ENCODE assay signal across 8 mouse cellular contexts in genomic region chr13:45964331-45964852, GRCm38 (mm10). TPM values are rescaled to one million over a fixed set of nuclear protein-coding genes. Genes with fewer than 3 reads are reported as not detected.
A peak's percentile ranks its signal among the peaks of the same experiment; 100 is the strongest.
DNase-seq lines count a peak whose midpoint lies in the region; ATAC-seq and TF ChIP-seq lines count a peak whose summit lies in the region.

No protein-coding gene starts in this region.

- H3K4me2 ChIP-seq in CH12.LX (ENCODE audit: insufficient read depth, low read depth, poor library complexity, severe bottlenecking): peak overlapping the region; percentile 19; the same call in 1 of the 2 replicates
- H3K4me2 ChIP-seq in embryonic facial prominence, embryonic 15.5 days (replicated peaks): peak overlapping the region; percentile 93
- H3K4me2 ChIP-seq in heart, postnatal 0 days (ENCODE audit: low read depth, low read length): peak overlapping the region; percentile 95

- in situ Hi-C loops in CH12.LX (cut with MboI; ENCODE audit: low pct_ligation_motif_present, low pct_unique_long_range_greater_than_20kb, low sequenced_read_pairs): loop anchor here (10.0 to 25.0 kb wide), 2 partner anchors 100 to 277 kb away; no protein-coding TSS in a partner anchor

- peaks cover 8 to 50% of the 10 kb centered on the region in 2 experiments for H3K4me1 ChIP-seq in CH12.LX (ENCODE audit: control insufficient read depth in 1 of 2, insufficient read depth in 2 of 2)
- peaks cover 42% of the 10 kb centered on the region for H3K4me1 ChIP-seq in embryonic facial prominence, embryonic 15.5 days
- H3K4me1 ChIP-seq in heart, postnatal 0 days (ENCODE audit: control insufficient read depth, insufficient read depth): peaks cover 32% of the 10 kb centered on the region

- no peak for TF ChIP-seq RAD21 in CH12.LX (IDR thresholded peaks at IDR 0.05; ENCODE audit: low read depth, low read length)

- no peak for TF ChIP-seq CTCF in CH12.LX (conservative IDR thresholded peaks at IDR 0.05 in 1 of 2, IDR thresholded peaks at IDR 0.05 in 1 of 2; ENCODE audit: low read depth in 2 of 2, low read length in 2 of 2)
- TF ChIP-seq CTCF in heart, postnatal 0 days (IDR thresholded peaks at IDR 0.05; ENCODE audit: low read depth): no peak

- peak; percentile 35; the same call in 1 of the 2 replicates for ATAC-seq in embryonic facial prominence, embryonic 15.5 days (ENCODE audit: insufficient number of reproducible peaks, low FRiP score, low TSS enrichment, low read depth)
- peak; percentile 24 for ATAC-seq in heart, postnatal 0 days (ENCODE audit: insufficient read depth, low read depth)
- ATAC-seq in granulocyte monocyte progenitor cell, adult 5-6 weeks (replicated peaks; ENCODE audit: poor library complexity, severe bottlenecking): no peak

- peak overlapping the region; percentile 83 to 99 (median 84) for H3K4me3 ChIP-seq in CH12.LX (replicated peaks in 1 of 3; ENCODE audit: low read depth in 2 of 3, low read length in 2 of 3, poor library complexity in 1 of 3)
- H3K4me3 ChIP-seq in embryonic facial prominence, embryonic 15.5 days (replicated peaks): peak overlapping the region; percentile 87
- H3K4me3 ChIP-seq in heart, postnatal 0 days (ENCODE audit: low read depth, low read length): peak overlapping the region; percentile 69

- TF ChIP-seq EP300 in CH12.LX (IDR thresholded peaks at IDR 0.05; ENCODE audit: low read length): no peak
- no peak for TF ChIP-seq EP300 in heart, postnatal 0 days (IDR thresholded peaks at IDR 0.05; ENCODE audit: low read depth)

- TF ChIP-seq POLR2A in CH12.LX (IDR thresholded peaks at IDR 0.05; ENCODE audit: low read depth, low read length): no peak

- peak overlapping the region; percentile 69 for H3K27ac ChIP-seq in CH12.LX (ENCODE audit: insufficient read depth, low read depth)
- H3K27ac ChIP-seq in embryonic facial prominence, embryonic 15.5 days (replicated peaks): peak overlapping the region; percentile 94
- peak overlapping the region; percentile 92 for H3K27ac ChIP-seq in heart, postnatal 0 days (ENCODE audit: low read depth)

- H3K79me2 ChIP-seq in CH12.LX (replicated peaks; ENCODE audit: control insufficient read depth, extremely low read depth, insufficient read depth, poor library complexity, severe bottlenecking): peaks cover 48% of the 10 kb centered on the region

- H3K36me3 ChIP-seq in CH12.LX (replicated peaks in 1 of 2; ENCODE audit: control insufficient read depth in 1 of 2, insufficient read depth in 1 of 2, low read length in 1 of 2): peaks cover 0 to 5% of the 10 kb centered on the region in 2 experiments
- H3K36me3 ChIP-seq in embryonic facial prominence, embryonic 15.5 days: no peaks in the 10 kb centered on the region
- H3K36me3 ChIP-seq in heart, postnatal 0 days (replicated peaks; ENCODE audit: control insufficient read depth, insufficient read depth, low read length): no peaks in the 10 kb centered on the region

- no peaks in the 10 kb centered on the region for H3K27me3 ChIP-seq in CH12.LX (replicated peaks)
- no peaks in the 10 kb centered on the region for H3K27me3 ChIP-seq in embryonic facial prominence, embryonic 15.5 days
- H3K27me3 ChIP-seq in heart, postnatal 0 days (ENCODE audit: control insufficient read depth, insufficient read depth, low read length): no peaks in the 10 kb centered on the region

- no peak for DNase-seq in CH12.LX (ENCODE audit: extremely low read depth)
- peak; percentile 58 to 62 for DNase-seq in adrenal gland, adult 18-20 months (ENCODE audit: low spot score in 2 of 2)
- DNase-seq in heart, postnatal 0 days (ENCODE audit: low spot score): peak; percentile 36
- peak; percentile 49 to 60 for DNase-seq in layer of hippocampus, postnatal 25 days (ENCODE audit: extremely low spot score in 1 of 2, low spot score in 1 of 2)
- DNase-seq in lung, postnatal 25 days (ENCODE audit: low spot score): peak; percentile 45
- DNase-seq in right cerebral cortex, postnatal 10 days (ENCODE audit: low spot score in 2 of 2): peak; percentile 77 to 78

- WGBS in embryonic facial prominence, embryonic 15.5 days: 1% methylated on average over 20 of the region's 39 CpGs
- 0% methylated on average over 13 of the region's 39 CpGs for WGBS in heart, postnatal 0 days

- dilution Hi-C loops in CH12.LX (cut with MboI; ENCODE audit: extremely low pct_ligation_motif_present, extremely low pct_unique_long_range_greater_than_20kb, low sequenced_read_pairs): no loop called here

- no peaks in the 10 kb centered on the region for H3K9me3 ChIP-seq in CH12.LX (replicated peaks; ENCODE audit: low read length)
- no peaks in the 10 kb centered on the region for H3K9me3 ChIP-seq in embryonic facial prominence, embryonic 15.5 days (replicated peaks)
- H3K9me3 ChIP-seq in heart, postnatal 0 days (replicated peaks; ENCODE audit: control insufficient read depth, low read length): no peaks in the 10 kb centered on the region

- H3K9ac ChIP-seq in CH12.LX (ENCODE audit: insufficient read depth, low read depth): peak overlapping the region; percentile 88
- peak overlapping the region; percentile 90 for H3K9ac ChIP-seq in embryonic facial prominence, embryonic 15.5 days
- peak overlapping the region; percentile 87 for H3K9ac ChIP-seq in heart, postnatal 0 days (replicated peaks; ENCODE audit: low read depth, low read length)

TF ChIP-seq in CH12.LX, 34 proteins besides CTCF, POLR2A, EP300 and RAD21:
- TF ChIP-seq ZKSCAN1 (IDR thresholded peaks at IDR 0.05; ENCODE audit: borderline replicate concordance, low read depth, low read length) (no peak), MYC (IDR thresholded peaks at IDR 0.05; ENCODE audit: low read depth, low read length) (no peak), E2F4 (IDR thresholded peaks at IDR 0.05; ENCODE audit: insufficient replicate concordance, low read depth, low read length) (no peak), USF2 (conservative IDR thresholded peaks at IDR 0.05; ENCODE audit: low read depth, low read length) (no peak), ETS1 (conservative IDR thresholded peaks at IDR 0.05; ENCODE audit: low read depth, low read length) (no peak), BHLHE40 (IDR thresholded peaks at IDR 0.05; ENCODE audit: low read depth, low read length) (no peak), ELF1 (IDR thresholded peaks at IDR 0.05; ENCODE audit: low read depth, low read length) (no peak), MEF2A (IDR thresholded peaks at IDR 0.05; ENCODE audit: borderline replicate concordance, low read depth, low read length) (0 out of 2 replicates have a peak, but pooled peaks have one; percentile 19), SMC3 (IDR thresholded peaks at IDR 0.05; ENCODE audit: low read depth, low read length) (no peak), JUN (IDR thresholded peaks at IDR 0.05; ENCODE audit: insufficient read depth, low read depth, low read length) (no peak), TCF12 (IDR thresholded peaks at IDR 0.05; ENCODE audit: low read depth, low read length) (no peak), CHD2 (IDR thresholded peaks at IDR 0.05; ENCODE audit: low read length) (peak; percentile 21; the same call in 1 of the 2 replicates), MAFK (IDR thresholded peaks at IDR 0.05; ENCODE audit: insufficient replicate concordance, low read length) (no peak)
TF ChIP-seq in CH12.LX: peak in this region for 2.

RNA-seq across cellular contexts. Expression of gene Atxn1, which starts 0.4 kb away (rescaled TPM):
- total RNA-seq in CH12.LX (2012; rRNA removed) (13.1 and 13.6 TPM in 2 replicates), CH12.LX (2014; rRNA removed) (8.0 and 8.2 TPM in 2 replicates)
- 9.3 and 9.7 TPM in 2 replicates for polyA plus RNA-seq in CH12.LX (2012; ENCODE audit: insufficient read length, low read depth)
- total RNA-seq in adrenal gland, adult 18-20 months (2021): 10 to 100 TPM; 27.4 to 30.4 TPM
- polyA plus RNA-seq in embryonic facial prominence, embryonic 15.5 days (2015; fragmentation: Nextera tagmentation; extraction: Ambion mirVana): 6.7 and 7.2 TPM in 2 replicates
- 15.0 and 19.5 TPM in 2 replicates for total RNA-seq in heart, postnatal 0 days (2014; rRNA removed; ENCODE audit: low replicate concordance)
- 8.2 and 10.3 TPM in 2 replicates for polyA plus RNA-seq in heart, postnatal 0 days (2015; fragmentation: Nextera tagmentation; extraction: Ambion mirVana)
- 100 to 1,000 TPM; 112 to 115 TPM for total RNA-seq in layer of hippocampus, postnatal 25 days (2021)
- total RNA-seq in granulocyte monocyte progenitor cell, adult 5-6 weeks (2014; fragmentation: Nextera tagmentation): 26.9 and 35.7 TPM in 2 replicates
- 6.0 and 11.9 TPM in 2 replicates for total RNA-seq in granulocyte monocyte progenitor cell, adult 5-6 weeks (2017)

Comparison
In these comparisons a context has a peak if more than half of its experiments do, and no peak if none do; other contexts are left out.
1. H3K4me2 ChIP-seq: peak in every context shown above with its lines; median percentile 95 in heart, postnatal 0 days; 93 in embryonic facial prominence, embryonic 15.5 days; 19 in CH12.LX.